Mouse (Mus musculus) embryonic facial prominence, embryonic 15.5 days (tissue): ENCODE measurements at regions not wholly inside any gene's neighbourhood (a gene's known extent, or its start where the extent isn't known, plus 50 kb on each side); places are given as distances from the start of the nearest gene placed in this dataset.

Experiments used
- ATAC-seq: fragments of 200-750 bp; cut with Nextera tagmentation; 2 replicates; pipeline ENCODE4 v1.8.0; 2017; ENCODE audit warnings: low read depth, moderate TSS enrichment; ENCODE audit not compliant: insufficient number of reproducible peaks, low FRiP score, low TSS enrichment
- H3K27ac ChIP-seq: fragments of 300-500 bp; sonication (generic); replicated peaks from 2 replicates; pipeline ENCODE4 v1.5.1; 2015; ENCODE audit warnings: mild to moderate bottlenecking, inconsistent platforms
- H3K27me3 ChIP-seq: fragments of 300-500 bp; sonication (generic); 2 replicates; pipeline ENCODE4 v1.6.1; 2015; ENCODE audit warnings: inconsistent platforms
- H3K36me3 ChIP-seq: fragments of 300-500 bp; sonication (generic); 2 replicates; pipeline ENCODE4 v1.6.1; 2015; ENCODE audit warnings: mild to moderate bottlenecking, inconsistent platforms
- H3K4me1 ChIP-seq: fragments of 300-500 bp; sonication (generic); 2 replicates; pipeline ENCODE4 v1.6.1; 2015; ENCODE audit warnings: inconsistent platforms
- H3K4me2 ChIP-seq: fragments of 300-500 bp; sonication (generic); replicated peaks from 2 replicates; pipeline ENCODE4 v1.6.1; 2015; ENCODE audit warnings: mild to moderate bottlenecking, inconsistent platforms
- H3K4me3 ChIP-seq: fragments of 300-500 bp; sonication (generic); replicated peaks from 2 replicates; pipeline ENCODE4 v1.5.1; 2015; ENCODE audit warnings: mild to moderate bottlenecking, inconsistent platforms
- H3K9ac ChIP-seq: fragments of 300-500 bp; sonication (generic); 2 replicates; pipeline ENCODE4 v1.6.1; 2015; ENCODE audit warnings: inconsistent platforms
- H3K9me3 ChIP-seq: fragments of 300-500 bp; sonication (generic); replicated peaks from 2 replicates; pipeline ENCODE4 v1.6.1; 2016; ENCODE audit warnings: inconsistent platforms
- WGBS: fragments of 180-500 bp; shearing (Covaris S2); methylation state at CpG from one replicate; pipeline ENCODE4 v1.1.7; 2015; 5-methylcytosine and 5-hydroxymethylcytosine counted together

- H3K9me3 ChIP-seq: no peaks in the 10 kb centered on the region
- no peak for ATAC-seq
- 35% methylated on average over 3 of the region's 3 CpGs for WGBS
- H3K27ac ChIP-seq: no peak overlapping the region
- H3K9ac ChIP-seq: no peak overlapping the region
- no peaks in the 10 kb centered on the region for H3K4me1 ChIP-seq
- no peaks in the 10 kb centered on the region for H3K27me3 ChIP-seq
- no peak overlapping the region for H3K4me2 ChIP-seq
- H3K36me3 ChIP-seq: no peaks in the 10 kb centered on the region
- no peak overlapping the region for H3K4me3 ChIP-seq
These were observed 589.3 kb downstream of the Dcdc2c start for GRCm38 (mm10) chr12:27962908-27963307.

GRCm38 (mm10) chr12:27960064-27960463, 592.1 kb downstream of the Dcdc2c start:
- H3K36me3 ChIP-seq: no peaks in the 10 kb centered on the region
- no peak overlapping the region for H3K4me2 ChIP-seq
- H3K4me3 ChIP-seq: no peak overlapping the region
- no peak overlapping the region for H3K9ac ChIP-seq
- no peak for ATAC-seq
- no peak overlapping the region for H3K27ac ChIP-seq
- H3K27me3 ChIP-seq: no peaks in the 10 kb centered on the region
- WGBS: 41% methylated on average over 6 of the region's 6 CpGs
- H3K4me1 ChIP-seq: no peaks in the 10 kb centered on the region
- H3K9me3 ChIP-seq: no peaks in the 10 kb centered on the region

- no peak overlapping the region for H3K4me2 ChIP-seq
- peaks cover 11% of the 10 kb centered on the region; the same call in 1 of the 2 replicates for H3K4me1 ChIP-seq
- WGBS: 21% methylated on average over 3 of the region's 3 CpGs
- H3K27ac ChIP-seq: 0 out of 2 replicates have a peak overlapping the region, but pooled peaks have one; percentile 23
- ATAC-seq: no peak
- H3K4me3 ChIP-seq: no peak overlapping the region
- no peaks in the 10 kb centered on the region for H3K9me3 ChIP-seq
- H3K36me3 ChIP-seq: no peaks in the 10 kb centered on the region
- no peak overlapping the region for H3K9ac ChIP-seq
- H3K27me3 ChIP-seq: no peaks in the 10 kb centered on the region
These were observed 604.6 kb downstream of the Dcdc2c start for GRCm38 (mm10) chr12:27947646-27948045.

- WGBS: 14% methylated on average over 7 of the region's 7 CpGs
- H3K9me3 ChIP-seq: no peaks in the 10 kb centered on the region
- no peak overlapping the region for H3K9ac ChIP-seq
- no peak overlapping the region for H3K4me2 ChIP-seq
- H3K27me3 ChIP-seq: no peaks in the 10 kb centered on the region
- no peak for ATAC-seq
- peak overlapping the region; percentile 39; the same call in 1 of the 2 replicates for H3K27ac ChIP-seq
- H3K4me1 ChIP-seq: peaks cover 11% of the 10 kb centered on the region; the same call in 1 of the 2 replicates
- H3K4me3 ChIP-seq: no peak overlapping the region
- no peaks in the 10 kb centered on the region for H3K36me3 ChIP-seq
These were observed 604.6 kb upstream of the Sox11 start for GRCm38 (mm10) chr12:27946866-27947459.

GRCm38 (mm10) chr12:27945411-27945810, 603.0 kb upstream of the Sox11 start:
- 44% methylated on average over 2 of the region's 2 CpGs for WGBS
- Histone ChIP-seq H3K4me3 (no peak overlapping the region), H3K4me2 (no peak overlapping the region), H3K9me3 (no peaks in the 10 kb centered on the region), H3K4me1 (peaks cover 11% of the 10 kb centered on the region; the same call in 1 of the 2 replicates), H3K36me3 (no peaks in the 10 kb centered on the region), H3K9ac (no peak overlapping the region), H3K27ac (no peak overlapping the region), H3K27me3 (no peaks in the 10 kb centered on the region)
- ATAC-seq: no peak

- ATAC-seq: peak; percentile 43; the same call in 1 of the 2 replicates
- Histone ChIP-seq H3K27ac (no peak overlapping the region), H3K4me3 (no peak overlapping the region), H3K36me3 (no peaks in the 10 kb centered on the region), H3K9me3 (no peaks in the 10 kb centered on the region), H3K4me1 (no peaks in the 10 kb centered on the region), H3K4me2 (no peak overlapping the region), H3K27me3 (0 out of 2 replicates have a peak, but pooled peaks cover 3% of the 10 kb centered on the region), H3K9ac (no peak overlapping the region)
- 62% methylated on average over 1 of the region's 1 CpGs for WGBS
These were observed 598.7 kb upstream of the Sox11 start for GRCm38 (mm10) chr12:27941053-27941452.

GRCm38 (mm10) chr12:27932382-27933140, 590.2 kb upstream of the Sox11 start:
- H3K4me3 ChIP-seq: no peak overlapping the region
- no peak overlapping the region for H3K9ac ChIP-seq
- H3K27ac ChIP-seq: no peak overlapping the region
- peak; percentile 82; the same call in 1 of the 2 replicates for ATAC-seq
- H3K9me3 ChIP-seq: no peaks in the 10 kb centered on the region
- no peaks in the 10 kb centered on the region for H3K36me3 ChIP-seq
- WGBS: 20% methylated on average over 7 of the region's 7 CpGs
- H3K4me2 ChIP-seq: no peak overlapping the region
- H3K27me3 ChIP-seq: no peaks in the 10 kb centered on the region
- H3K4me1 ChIP-seq: peaks cover 14% of the 10 kb centered on the region

- 0 out of 2 replicates have a peak, but pooled peaks have one; percentile 45 for ATAC-seq
- no peak overlapping the region for H3K4me2 ChIP-seq
- no peak overlapping the region for H3K9ac ChIP-seq
- H3K27ac ChIP-seq: no peak overlapping the region
- H3K27me3 ChIP-seq: no peaks in the 10 kb centered on the region
- no peaks in the 10 kb centered on the region for H3K36me3 ChIP-seq
- peaks cover 14% of the 10 kb centered on the region for H3K4me1 ChIP-seq
- 19% methylated on average over 11 of the region's 11 CpGs for WGBS
- H3K4me3 ChIP-seq: no peak overlapping the region
- no peaks in the 10 kb centered on the region for H3K9me3 ChIP-seq
These were observed 586.1 kb upstream of the Sox11 start for GRCm38 (mm10) chr12:27928366-27928963.

GRCm38 (mm10) chr12:27926730-27927129, 584.4 kb upstream of the Sox11 start:
- ATAC-seq: no peak
- H3K4me1 ChIP-seq: peaks cover 6% of the 10 kb centered on the region; the same call in 1 of the 2 replicates
- H3K27me3 ChIP-seq: no peaks in the 10 kb centered on the region

GRCm38 (mm10) chr12:27920607-27921006, 578.2 kb upstream of the Sox11 start:
- Histone ChIP-seq H3K27ac (no peak overlapping the region), H3K36me3 (no peaks in the 10 kb centered on the region), H3K4me1 (no peaks in the 10 kb centered on the region), H3K4me3 (no peak overlapping the region), H3K4me2 (no peak overlapping the region), H3K27me3 (no peaks in the 10 kb centered on the region), H3K9ac (no peak overlapping the region), H3K9me3 (no peaks in the 10 kb centered on the region)
- 71% methylated on average over 1 of the region's 1 CpGs for WGBS
- ATAC-seq: no peak

More at GRCm38 (mm10) chr12:27926730-27927129, 584.4 kb upstream of the Sox11 start:
- no peak overlapping the region for H3K9ac ChIP-seq
- no peaks in the 10 kb centered on the region for H3K36me3 ChIP-seq
- no peak overlapping the region for H3K4me3 ChIP-seq
- WGBS: 73% methylated on average over 6 of the region's 6 CpGs
- no peak overlapping the region for H3K27ac ChIP-seq
- no peaks in the 10 kb centered on the region for H3K9me3 ChIP-seq
- H3K4me2 ChIP-seq: no peak overlapping the region

GRCm38 (mm10) chr12:27916401-27916920, 574.1 kb upstream of the Sox11 start:
- H3K36me3 ChIP-seq: no peaks in the 10 kb centered on the region
- no peaks in the 10 kb centered on the region for H3K27me3 ChIP-seq
- H3K9me3 ChIP-seq: no peaks in the 10 kb centered on the region
- H3K4me3 ChIP-seq: no peak overlapping the region
- no peak overlapping the region for H3K9ac ChIP-seq
- 52% methylated on average over 3 of the region's 3 CpGs for WGBS
- no peak for ATAC-seq
- H3K4me2 ChIP-seq: no peak overlapping the region
- H3K27ac ChIP-seq: no peak overlapping the region
- H3K4me1 ChIP-seq: no peaks in the 10 kb centered on the region
